Mouse (Mus musculus) left cerebral cortex, postnatal 25 days (tissue): ENCODE results near the gene Zeb2. TPM values are rescaled to one million over a fixed set of nuclear protein-coding genes. Genes with fewer than 3 reads are reported as not detected.

Experiments used
- DNase-seq, 2 experiments: peaks; one replicate each; pipeline ENCODE4 v3.0.0; 2022; ENCODE audit warnings: low spot score in 2 of 2, mixed read lengths in 1 of 2
- intact Hi-C: fragments of 180-260 bp; cut with DNase I; formaldehyde crosslinking; loops from one replicate; pipeline ENCODE4 v1.15.1; 2025
- total RNA-seq, 2 experiments: library from RNA; stranded (reverse); gene quantifications; 2 replicates each; pipeline ENCODE4 v1.2.3; 2021

Gene Zeb2
- total RNA-seq, 2 experiments from 2014 or later, result 184 TPM

DNA sequence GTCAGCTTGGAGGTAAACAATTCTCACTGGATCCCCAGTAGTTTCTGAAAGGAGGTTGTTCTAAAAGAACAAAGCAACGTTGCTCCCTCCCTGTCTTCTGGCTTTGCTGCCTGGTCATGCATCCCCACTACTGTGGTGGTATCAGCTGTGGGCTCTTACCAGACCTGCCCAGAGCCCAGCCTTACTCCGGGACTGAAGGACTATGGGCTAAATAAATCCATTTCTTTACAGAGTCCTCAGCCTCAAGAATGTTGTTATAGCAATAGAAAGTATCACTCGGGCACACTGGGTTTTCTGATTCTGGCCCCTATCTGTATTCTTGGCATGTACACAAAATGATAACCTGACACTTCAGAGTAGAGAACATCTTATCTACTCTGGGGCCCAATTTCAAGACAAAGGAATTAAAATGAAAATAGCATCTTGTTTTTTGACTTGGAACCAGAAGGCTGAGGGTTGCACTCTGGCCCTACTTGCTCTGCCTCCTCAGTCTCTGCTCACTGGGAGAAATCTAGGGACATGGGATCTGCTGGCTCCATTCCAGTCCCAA lies 39.2 kb downstream of the Zeb2 start:
- DNase-seq, result no peak
- intact Hi-C loops, result no loop called here

DNA sequence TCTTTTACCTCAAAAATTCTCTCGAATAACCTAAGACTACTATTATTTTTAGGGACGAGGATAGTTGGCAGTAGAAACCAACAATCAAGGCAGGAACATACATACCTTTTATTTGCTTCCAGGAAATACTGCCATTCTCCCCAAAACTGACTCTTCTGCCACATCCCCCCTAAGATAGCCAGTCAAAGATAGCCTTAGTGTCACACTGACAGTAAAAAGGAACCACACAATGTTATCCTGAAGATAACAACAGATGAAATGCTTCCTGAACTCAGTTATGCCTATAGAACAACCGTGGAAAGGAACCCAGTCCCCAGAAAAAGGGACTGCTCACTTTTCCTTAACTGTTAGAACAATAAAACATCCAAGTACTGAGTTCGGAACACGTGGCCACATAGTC lies 39.8 kb downstream of the Zeb2 start:
- no peak for DNase-seq
- intact Hi-C loops, result no loop called here

DNA sequence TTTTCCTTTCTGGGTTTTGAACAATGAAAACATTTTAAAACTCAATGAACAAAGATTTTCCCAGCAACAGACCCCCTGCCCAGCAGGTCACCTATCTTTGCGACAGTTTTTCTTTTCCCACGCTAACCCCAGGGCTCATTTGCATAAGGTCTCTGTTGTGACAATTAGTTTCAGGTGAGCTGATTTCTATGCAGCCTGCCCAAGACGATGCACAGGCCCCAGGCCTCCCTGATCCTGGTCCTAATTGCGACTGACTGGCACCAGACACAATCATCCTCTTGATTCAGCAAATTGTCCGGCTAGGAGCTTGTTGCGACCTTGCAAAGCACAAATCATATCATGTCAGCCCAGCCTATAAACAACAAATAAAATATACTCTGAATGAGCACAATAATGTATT lies 44.2 kb downstream of the Zeb2 start:
- intact Hi-C loops, result no loop called here
- no peak for DNase-seq

DNA sequence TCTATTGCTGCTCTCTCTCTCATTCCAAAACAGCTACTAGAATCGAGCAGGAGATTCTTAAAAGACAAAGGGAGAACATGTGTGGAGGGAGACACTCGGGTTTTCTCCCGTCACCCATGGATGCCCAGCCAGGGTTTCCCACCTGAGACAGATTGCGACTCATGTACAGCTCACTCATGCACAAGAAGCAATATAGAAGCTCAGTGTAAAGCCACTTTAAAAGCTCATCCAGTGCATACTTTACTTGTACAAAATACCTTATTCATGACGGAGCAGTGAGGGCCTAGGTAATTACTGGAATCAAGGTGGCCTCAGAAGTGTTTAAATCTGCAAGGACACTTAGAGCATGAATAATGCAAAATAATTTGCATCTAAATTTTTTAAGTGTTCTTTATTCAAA lies 45.9 kb downstream of the Zeb2 start:
- intact Hi-C loops, result no loop called here
- DNase-seq, result no peak

DNA sequence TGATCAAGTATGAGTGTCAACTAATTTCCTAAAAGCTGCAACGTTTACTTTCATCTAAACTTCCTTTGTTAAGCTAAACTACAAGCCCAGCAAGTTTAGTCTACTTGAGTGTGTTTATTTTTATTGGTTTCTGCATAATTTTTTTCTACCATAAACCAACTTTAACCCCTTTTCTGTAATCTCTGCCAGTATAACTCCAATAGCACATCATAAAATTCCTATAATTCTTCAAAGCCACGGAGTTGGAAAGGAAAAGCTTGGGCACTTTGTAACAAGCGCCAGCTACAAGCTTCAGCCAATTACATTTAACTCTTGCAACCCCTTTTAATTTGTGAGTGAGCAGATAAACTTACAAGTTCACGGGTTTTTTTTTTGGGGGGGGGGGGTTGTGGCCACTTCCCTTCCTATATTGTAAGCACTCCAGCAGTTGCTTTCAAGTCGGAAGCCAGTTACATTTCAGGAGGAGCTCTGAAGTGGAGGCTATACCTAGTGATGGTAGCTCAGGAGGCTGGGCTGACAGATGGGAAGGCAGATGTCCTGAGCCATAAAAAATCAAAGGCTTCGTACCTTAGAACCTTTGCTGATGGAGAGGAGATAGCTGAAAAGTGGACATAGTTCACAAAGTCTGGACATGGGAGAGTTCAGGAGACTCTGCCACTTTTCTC lies 46.5 kb downstream of the Zeb2 start:
- DNase-seq, result no peak
- intact Hi-C loops, result no loop called here

DNA sequence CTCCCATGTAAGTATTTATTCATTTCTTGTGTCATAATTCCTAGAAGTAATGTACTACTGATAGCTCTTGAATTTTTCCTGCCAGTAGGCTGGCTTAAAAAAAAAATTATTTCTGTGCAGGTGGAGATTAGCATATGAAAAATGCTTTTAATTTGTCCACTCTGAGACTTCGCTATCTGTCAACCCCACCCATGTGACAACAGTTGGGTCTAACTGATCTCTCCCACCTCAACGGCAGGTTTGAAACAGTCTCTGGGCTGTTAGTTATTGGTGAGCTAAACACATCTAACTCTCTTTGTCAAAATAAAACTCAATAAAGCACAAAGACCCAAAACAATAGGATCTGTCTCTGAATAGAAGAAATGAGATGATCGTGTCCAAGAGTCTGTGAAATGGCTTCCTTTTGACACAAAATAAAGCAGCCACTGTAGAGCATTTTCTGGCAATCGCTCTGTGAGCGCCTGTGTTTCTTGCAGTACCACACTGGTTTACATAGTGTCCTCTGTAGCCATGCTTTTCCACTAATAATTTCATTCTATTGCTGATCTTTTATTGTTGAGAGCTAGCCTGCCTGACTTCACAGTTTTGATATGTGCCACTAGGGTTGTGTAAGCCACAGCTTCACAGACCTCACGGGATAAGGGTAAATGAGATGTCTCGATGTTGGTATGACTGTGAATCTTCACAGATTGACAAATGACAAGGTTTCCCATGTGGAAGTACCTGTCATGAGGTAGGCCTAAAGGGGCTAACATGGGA lies 48.2 kb downstream of the Zeb2 start:
- DNase-seq, result no peak
- intact Hi-C loops, result no loop called here

DNA sequence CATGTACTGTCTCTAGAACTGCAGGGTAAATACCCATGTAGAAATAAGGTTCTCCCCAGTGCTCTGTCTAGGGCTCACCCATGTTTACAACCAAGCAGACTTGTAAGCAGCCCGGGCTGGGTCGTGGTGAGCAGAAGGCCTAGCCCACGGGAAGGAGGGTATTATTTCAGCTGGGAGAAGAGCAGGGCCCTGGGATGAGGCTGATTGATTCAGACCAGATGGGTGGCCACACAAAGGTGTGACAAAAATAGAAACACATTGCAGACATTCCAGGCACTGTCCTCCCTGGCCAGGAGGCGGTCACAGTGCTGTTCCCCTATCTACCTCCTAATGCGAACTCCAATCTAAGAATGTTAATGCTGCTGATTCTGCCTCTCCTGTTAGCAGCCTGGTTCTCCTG lies 50.1 kb downstream of the Zeb2 start:
- intact Hi-C loops, result no loop called here
- DNase-seq, result no peak

DNA sequence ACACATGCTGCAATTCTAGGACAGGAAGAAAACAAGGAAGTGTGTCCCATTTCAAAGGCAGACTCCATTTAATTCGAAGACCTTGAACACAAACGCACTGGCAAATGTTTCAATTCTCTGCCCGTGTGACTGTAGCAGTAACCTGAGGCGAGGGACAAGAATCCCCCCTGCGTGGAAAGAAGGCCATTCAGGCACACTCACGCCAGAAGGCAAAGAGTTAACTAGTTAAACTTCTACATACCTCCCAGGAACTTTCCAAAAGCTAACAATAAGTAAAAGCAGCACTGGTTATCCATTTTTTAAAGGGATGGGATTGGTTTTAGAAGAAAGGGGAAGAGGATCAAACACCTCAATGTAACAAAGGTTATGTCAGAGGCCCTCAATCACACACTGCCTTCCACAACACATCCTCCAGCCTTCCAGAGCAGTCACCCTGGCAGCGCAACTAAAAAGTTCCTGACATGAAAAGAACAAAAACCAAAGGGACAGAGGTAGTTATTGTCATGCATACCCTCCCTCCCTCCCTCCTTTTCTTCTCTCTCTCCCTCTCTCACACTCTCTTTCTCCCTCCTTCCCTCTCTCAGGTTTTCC lies 53.8 kb downstream of the Zeb2 start:
- intact Hi-C loops, result no loop called here
- DNase-seq, result no peak

DNA sequence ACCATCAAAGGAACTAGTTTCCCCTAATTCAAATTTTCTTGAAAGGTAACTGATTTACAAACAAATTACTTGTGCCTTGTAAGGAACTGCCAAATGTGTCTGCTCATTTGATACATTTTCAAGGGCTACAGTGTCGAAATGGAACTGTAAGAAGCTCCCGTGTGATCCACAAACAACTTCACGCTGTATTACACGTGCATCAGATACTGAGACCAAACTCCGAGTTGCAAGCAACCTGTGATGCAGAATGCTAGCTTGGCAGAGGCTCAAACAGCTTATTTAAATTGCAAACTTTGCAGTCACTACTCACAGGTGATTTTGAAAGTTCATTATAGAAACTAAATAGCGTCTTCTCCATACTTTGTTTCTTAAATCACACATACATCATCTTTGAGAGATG lies 55.1 kb downstream of the Zeb2 start:
- intact Hi-C loops, result no loop called here
- DNase-seq, result no peak

DNA sequence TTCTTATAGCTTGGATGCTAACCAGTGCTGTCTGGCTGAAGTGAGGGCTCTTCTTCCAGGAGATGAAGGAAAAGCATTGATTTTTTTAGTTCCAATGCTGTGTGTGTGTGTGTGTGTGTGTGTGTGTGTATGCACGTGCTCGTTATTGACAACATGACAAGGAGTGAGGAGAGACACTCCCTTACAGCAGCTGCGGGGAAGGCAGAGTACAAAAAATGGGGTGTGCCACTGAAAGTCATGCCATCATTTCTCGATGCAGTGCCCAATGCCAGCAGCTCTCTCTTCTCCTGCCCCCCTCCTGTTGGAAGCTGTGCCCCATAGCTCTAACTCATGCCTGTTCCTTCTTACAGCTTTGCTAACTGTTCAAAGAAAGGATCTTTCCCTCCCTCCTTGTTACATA lies 56.4 kb downstream of the Zeb2 start:
- intact Hi-C loops, result no loop called here
- peak in 1 of 2 experiments; percentile 69 for DNase-seq

DNA sequence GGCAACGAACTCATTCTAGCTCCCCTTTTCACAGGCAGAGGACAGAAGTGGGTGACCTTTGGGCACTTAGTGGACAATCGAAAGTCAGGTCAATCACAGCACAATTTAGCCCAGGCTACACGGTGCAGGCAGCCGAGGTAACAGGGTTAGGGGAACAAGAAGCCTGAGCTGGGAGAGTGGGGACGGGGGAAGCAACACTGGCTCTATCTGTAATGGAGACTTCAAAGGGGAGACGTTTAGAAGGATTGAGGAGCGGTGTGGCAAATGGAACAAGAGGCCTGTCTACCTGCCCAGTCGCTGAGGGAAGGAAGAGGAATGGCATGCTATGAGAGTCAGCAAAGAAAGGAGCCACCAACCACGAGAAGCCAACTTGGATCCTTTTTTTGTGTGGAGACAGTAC lies 57.0 kb downstream of the Zeb2 start:
- DNase-seq, result no peak
- intact Hi-C loops, result no loop called here

DNA sequence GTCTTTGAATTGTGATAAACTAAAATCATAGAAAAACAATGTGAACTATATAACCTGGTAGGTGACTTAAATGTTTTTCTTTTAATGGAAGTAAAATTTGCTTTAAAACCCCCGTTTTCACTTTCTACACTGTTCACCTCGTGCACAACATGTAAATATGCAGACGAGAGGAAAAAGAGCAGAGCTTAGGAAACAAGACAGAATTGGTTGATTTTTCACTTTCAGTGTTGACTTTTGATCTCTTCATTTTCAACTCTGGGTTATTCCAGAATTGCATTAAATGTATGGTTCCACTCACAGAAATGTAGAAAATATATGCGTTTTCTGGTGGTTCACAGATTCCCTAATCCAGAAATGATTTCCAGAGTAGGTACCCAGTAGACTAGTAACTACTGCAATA lies 57.6 kb downstream of the Zeb2 start:
- no peak for DNase-seq
- intact Hi-C loops, result no loop called here

DNA sequence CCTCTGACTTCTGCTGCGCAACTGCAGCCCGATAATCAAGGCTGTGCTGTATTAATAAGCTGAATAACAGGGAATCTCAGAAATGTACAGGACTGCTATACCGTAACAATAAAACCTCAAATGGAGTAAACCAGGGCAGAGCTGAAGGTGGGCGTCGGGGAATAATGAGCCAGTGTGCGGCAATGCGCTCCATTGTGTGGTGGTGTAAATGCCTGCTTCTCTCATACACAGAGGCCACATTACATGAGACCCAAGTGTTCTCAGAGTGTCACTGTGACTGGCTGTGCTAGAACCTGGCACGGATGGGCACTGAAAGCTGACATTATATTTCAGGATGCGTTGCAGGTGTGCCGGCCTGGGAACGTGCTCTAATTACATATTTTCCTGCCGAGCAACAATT lies 58.2 kb downstream of the Zeb2 start:
- DNase-seq, result no peak
- intact Hi-C loops, result no loop called here

DNA sequence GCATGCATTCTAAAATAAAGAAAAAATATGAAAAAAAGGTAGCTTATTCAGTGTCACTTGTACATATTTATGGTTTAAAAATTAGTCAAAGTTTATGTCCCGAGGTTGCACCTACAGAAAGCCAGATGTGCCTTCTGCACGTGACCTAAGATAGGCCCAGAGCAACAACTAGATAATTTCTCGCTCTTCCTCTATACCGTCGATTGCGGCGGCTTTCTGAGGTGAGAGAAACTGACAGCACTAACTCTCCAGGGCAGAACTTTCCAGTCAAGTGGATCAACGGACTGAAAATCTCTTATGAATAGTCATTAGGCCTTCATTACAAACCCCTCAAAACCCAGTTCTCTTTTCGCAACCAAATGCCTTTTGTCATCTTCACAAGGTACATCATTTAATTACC lies 59.0 kb downstream of the Zeb2 start:
- intact Hi-C loops, result no loop called here
- DNase-seq, result no peak

DNA sequence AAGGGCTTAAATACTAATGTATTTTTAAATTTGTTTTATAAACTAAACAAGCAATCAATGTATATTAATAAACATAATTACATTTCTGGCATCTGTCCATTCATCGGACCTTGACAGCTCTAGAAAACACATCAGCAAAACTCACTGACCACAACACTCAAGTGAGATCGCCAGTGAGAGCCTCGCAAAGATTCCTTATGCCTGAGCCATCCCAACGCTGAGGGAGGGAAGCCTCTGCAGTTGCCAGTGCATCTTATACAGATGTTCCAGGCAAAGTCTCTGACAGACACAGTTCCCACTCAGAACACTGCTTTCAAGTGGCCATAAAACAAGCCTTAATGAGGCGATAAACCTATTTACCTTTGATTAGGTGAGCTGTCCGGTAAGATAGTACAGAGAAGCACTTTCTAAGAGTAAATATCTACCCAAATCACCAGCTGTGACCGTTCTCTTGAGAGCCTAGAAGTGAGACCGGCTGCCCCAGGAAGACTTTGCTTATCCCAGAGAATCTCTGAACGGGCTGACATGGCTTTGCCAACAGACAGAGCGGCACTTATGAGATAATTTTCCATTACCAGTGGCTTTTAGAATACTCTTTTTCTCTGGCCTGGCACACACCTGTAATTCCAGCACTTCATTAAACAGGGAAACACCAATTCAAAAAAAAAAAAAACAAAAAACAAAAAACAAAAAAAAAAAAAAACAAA lies 60.2 kb downstream of the Zeb2 start:
- DNase-seq, result no peak
- intact Hi-C loops, result no loop called here

DNA sequence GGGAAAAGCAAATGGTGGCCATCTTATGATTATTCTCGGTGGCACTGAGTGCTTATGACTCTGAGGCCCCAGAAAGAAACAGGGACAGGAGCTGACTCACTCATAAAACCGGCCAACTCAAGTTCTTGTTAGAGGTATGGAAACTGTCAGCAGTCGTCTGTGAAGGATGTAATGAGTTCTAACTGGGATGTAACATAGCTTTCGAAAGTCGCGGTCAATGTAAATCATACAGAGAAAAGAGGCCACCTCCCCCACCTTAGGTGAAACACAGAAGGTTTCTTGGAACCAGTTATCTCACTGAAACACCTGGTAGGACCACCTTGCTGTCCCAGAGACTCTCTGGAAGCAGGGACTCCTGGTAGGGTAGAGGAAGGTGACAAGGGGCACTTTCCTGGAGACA lies 61.3 kb downstream of the Zeb2 start:
- intact Hi-C loops, result no loop called here
- DNase-seq, result peak in 1 of 2 experiments; percentile 55

DNA sequence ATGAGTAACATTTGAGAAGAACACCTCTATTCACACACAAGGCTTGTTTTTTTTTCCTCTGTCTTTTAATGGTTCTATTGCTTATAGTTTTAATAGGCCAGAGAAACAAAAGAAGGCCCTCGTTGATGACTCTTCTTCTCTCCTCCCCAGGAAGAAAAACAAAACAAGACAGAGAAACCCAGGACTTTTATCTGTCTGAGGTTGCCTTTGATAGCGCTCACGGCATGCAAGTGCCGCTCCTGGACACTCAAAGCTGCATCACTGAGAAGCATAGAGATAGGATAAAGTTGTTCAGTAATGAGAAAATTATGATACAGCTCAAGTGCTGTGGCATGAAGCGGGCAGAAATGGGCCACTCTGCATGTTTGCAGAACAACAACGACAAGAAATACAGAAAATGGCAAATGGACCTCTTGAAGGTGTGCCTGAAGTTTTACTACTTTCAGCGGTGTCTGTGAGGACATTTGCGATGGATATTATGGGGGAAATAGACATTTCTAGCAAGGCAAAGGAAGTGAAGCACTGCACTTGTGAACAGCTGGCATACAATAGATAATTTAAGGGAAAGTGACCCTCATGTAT lies 62.1 kb downstream of the Zeb2 start:
- no peak for DNase-seq
- intact Hi-C loops, result no loop called here

DNA sequence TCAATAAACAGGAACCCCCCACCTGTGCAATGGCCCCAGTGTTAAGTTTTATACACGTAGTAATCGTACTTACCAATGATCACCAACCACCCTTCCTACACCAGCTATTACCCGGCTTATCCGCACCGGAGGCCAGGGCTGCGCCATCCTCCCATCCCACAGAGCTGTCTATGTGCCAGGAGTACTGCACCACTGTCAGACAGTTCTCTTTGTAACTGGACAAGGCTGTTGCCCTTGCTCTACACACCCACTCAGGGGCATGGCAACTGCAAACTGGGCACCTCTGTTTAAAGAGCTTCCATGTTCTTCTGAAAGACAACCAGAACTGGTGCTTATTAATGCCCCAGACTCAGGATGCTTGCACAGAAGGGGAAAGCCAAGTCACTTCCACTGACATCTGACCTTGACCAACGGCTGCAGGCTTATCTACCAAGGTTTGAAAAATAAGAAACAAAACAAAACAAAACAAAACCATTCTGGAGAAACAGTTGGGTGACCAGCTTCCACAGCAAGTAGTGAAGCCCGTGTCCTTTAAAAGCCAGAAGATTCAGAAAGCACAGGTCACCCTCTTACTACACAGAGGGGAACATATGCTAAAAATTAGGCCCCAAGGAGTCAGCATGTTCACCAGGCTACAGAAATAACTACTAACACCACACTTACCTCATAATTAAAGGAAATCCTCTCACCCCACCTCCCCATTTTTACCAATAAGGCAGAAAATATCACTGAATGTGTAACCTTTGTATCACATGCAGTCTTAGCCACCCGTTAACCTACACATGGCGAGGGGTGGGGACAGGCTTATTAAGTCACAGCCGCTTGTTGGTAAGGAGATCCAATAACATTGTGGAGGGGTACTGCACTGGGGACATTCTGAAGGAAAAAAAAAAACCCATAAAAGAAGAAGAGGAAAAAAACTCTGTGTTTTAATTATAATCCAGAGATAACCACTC lies 62.8 kb downstream of the Zeb2 start:
- intact Hi-C loops, result no loop called here
- DNase-seq, result peak in 1 of 2 experiments; percentile 25

DNA sequence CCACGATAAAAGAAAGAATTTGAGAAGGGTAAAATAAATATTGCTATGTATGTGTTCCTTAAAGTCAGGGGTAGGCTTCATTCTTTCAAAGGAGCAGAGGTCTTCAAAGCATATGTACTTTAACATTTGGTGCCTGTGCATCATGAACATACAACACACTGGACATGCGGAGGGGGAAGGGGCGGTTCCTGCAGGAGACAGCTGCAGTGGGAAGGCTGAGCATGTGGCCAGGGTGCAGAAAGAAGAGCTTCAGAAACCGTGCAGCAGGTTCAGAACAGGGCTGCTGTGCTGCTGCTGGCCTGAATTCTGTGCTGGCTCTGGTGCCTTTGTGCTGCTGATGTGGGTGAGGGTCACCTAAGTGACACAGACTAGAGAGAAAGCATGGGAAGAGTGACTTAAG lies 64.6 kb downstream of the Zeb2 start:
- intact Hi-C loops, result no loop called here

More for the DNA sequence above, 64.6 kb downstream of the Zeb2 start:
- peak in 1 of 2 experiments; percentile 55 for DNase-seq
